Mouse (Mus musculus) limb, embryonic 15.5 days (tissue): Measurements from ENCODE around the gene Rnf103. TPM values are rescaled to one million over a fixed set of nuclear protein-coding genes. Genes with fewer than 3 reads are reported as not detected.
"Not testable (repeated sequence)": the region's sequence is repeated elsewhere in the genome, so short reads cannot be mapped to it uniquely, and the experiment has no call there.

Source experiments
- ATAC-seq: fragments of 200-750 bp; cut with Nextera tagmentation; 2 replicates; pipeline ENCODE4 v1.8.0; 2017; ENCODE audit warnings: low read depth, moderate TSS enrichment; ENCODE audit not compliant: insufficient number of reproducible peaks, low FRiP score, low TSS enrichment
- H3K27ac ChIP-seq: fragments of 300-500 bp; sonication (generic); 2 replicates; pipeline ENCODE4 v1.5.1; 2015; ENCODE audit warnings: moderate library complexity, mild to moderate bottlenecking, inconsistent platforms
- H3K27me3 ChIP-seq: fragments of 300-500 bp; sonication (generic); 2 replicates; pipeline ENCODE4 v1.6.1; 2015; ENCODE audit warnings: inconsistent platforms
- H3K36me3 ChIP-seq: fragments of 300-500 bp; sonication (generic); 2 replicates; pipeline ENCODE4 v1.6.1; 2015; ENCODE audit warnings: inconsistent platforms
- H3K4me1 ChIP-seq: fragments of 300-500 bp; sonication (generic); 2 replicates; pipeline ENCODE4 v1.6.1; 2015; ENCODE audit warnings: inconsistent platforms
- H3K4me2 ChIP-seq: fragments of 300-500 bp; sonication (generic); 2 replicates; pipeline ENCODE4 v1.6.1; 2015; ENCODE audit warnings: mild to moderate bottlenecking, inconsistent platforms
- H3K4me3 ChIP-seq: fragments of 300-500 bp; sonication (generic); 2 replicates; pipeline ENCODE4 v1.5.1; 2015; ENCODE audit warnings: mild to moderate bottlenecking, inconsistent platforms
- H3K9ac ChIP-seq: fragments of 300-500 bp; sonication (generic); 2 replicates; pipeline ENCODE4 v1.6.1; 2015; ENCODE audit warnings: inconsistent platforms
- H3K9me3 ChIP-seq: fragments of 300-500 bp; sonication (generic); 2 replicates; pipeline ENCODE4 v1.6.1; 2016; ENCODE audit warnings: inconsistent platforms
- WGBS: fragments of 180-500 bp; shearing (Covaris S2); methylation state at CpG from one replicate; pipeline ENCODE4 v1.1.7; 2015; 5-methylcytosine and 5-hydroxymethylcytosine counted together
- polyA plus RNA-seq: library from polyadenylated mRNA; unstranded; fragments of >200 nt; fragmentation: Nextera tagmentation; extraction: Ambion mirVana; gene quantifications from 2 replicates; pipeline ENCODE4 v1.2.1, GENCODE M21; 2015

Rnf103 gene
- 13.2 and 16.1 TPM in 2 replicates for polyA plus RNA-seq

- Histone ChIP-seq H3K36me3 (no peaks in the 10 kb centered on the region), H3K9me3 (no peaks in the 10 kb centered on the region), H3K27me3 (no peaks in the 10 kb centered on the region), H3K4me2 (peak within 1 kb of the TSS; percentile 52), H3K4me3 (peak within 1 kb of the TSS; percentile 91), H3K27ac (peak within 1 kb of the TSS; percentile 97), H3K4me1 (peaks cover 15% of the 10 kb centered on the region), H3K9ac (peak within 1 kb of the TSS; percentile 98)
- under 1% methylated on average over 72 of the region's 79 CpGs for WGBS
- ATAC-seq: peak; percentile 99
These were observed at the start of gene Rnf103 for GRCm38 (mm10) chr6:71493675-71494340. Gene Rnf103, plus strand, starts transcription at chr6:71493894.

GRCm38 (mm10) chr6:71444756-71445155 lies 48.9 kb upstream of the Rnf103 start:
- Histone ChIP-seq H3K9ac (no peak overlapping the region), H3K4me3 (no peak overlapping the region), H3K27me3 (no peaks in the 10 kb centered on the region), H3K27ac (no peak overlapping the region), H3K4me1 (peaks cover 7% of the 10 kb centered on the region), H3K36me3 (no peaks in the 10 kb centered on the region), H3K4me2 (no peak overlapping the region), H3K9me3 (no peaks in the 10 kb centered on the region)
- ATAC-seq: no peak
- WGBS: 49% methylated on average over 1 of the region's 1 CpGs

- Histone ChIP-seq H3K27me3 (no peaks in the 10 kb centered on the region), H3K36me3 (no peaks in the 10 kb centered on the region), H3K27ac (no peak overlapping the region), H3K4me1 (peaks cover 7% of the 10 kb centered on the region), H3K9me3 (no peaks in the 10 kb centered on the region), H3K9ac (no peak overlapping the region), H3K4me2 (no peak overlapping the region), H3K4me3 (no peak overlapping the region)
- ATAC-seq: no peak
- 81% methylated on average over 6 of the region's 6 CpGs for WGBS
These were observed 48.1 kb upstream of the Rnf103 start for GRCm38 (mm10) chr6:71445560-71445959.

- 70% methylated on average over 2 of the region's 2 CpGs for WGBS
- H3K9me3 ChIP-seq: no peaks in the 10 kb centered on the region
- H3K4me1 ChIP-seq: no peaks in the 10 kb centered on the region
- no peaks in the 10 kb centered on the region for H3K36me3 ChIP-seq
- no peaks in the 10 kb centered on the region for H3K27me3 ChIP-seq
- no peak overlapping the region for H3K4me2 ChIP-seq
- no peak overlapping the region for H3K27ac ChIP-seq
- no peak overlapping the region for H3K4me3 ChIP-seq
- H3K9ac ChIP-seq: no peak overlapping the region
- no peak for ATAC-seq
These were observed 40.9 kb upstream of the Rnf103 start for GRCm38 (mm10) chr6:71452792-71453191.

GRCm38 (mm10) chr6:71453983-71454739 lies 39.5 kb upstream of the Rnf103 start:
- H3K27ac ChIP-seq, H3K27me3 ChIP-seq, H3K36me3 ChIP-seq, H3K4me3 ChIP-seq, H3K4me2 ChIP-seq, ATAC-seq, H3K9ac ChIP-seq, H3K4me1 ChIP-seq, H3K9me3 ChIP-seq: not testable (repeated sequence)

GRCm38 (mm10) chr6:71457956-71458608 lies 35.6 kb upstream of the Rnf103 start:
- Histone ChIP-seq H3K36me3 (no peaks in the 10 kb centered on the region), H3K4me2 (no peak overlapping the region), H3K27ac (no peak overlapping the region), H3K4me3 (no peak overlapping the region), H3K4me1 (no peaks in the 10 kb centered on the region), H3K27me3 (no peaks in the 10 kb centered on the region), H3K9me3 (no peaks in the 10 kb centered on the region), H3K9ac (no peak overlapping the region)
- 70% methylated on average over 8 of the region's 8 CpGs for WGBS
- no peak for ATAC-seq

GRCm38 (mm10) chr6:71465146-71465545 lies 28.5 kb upstream of the Rnf103 start:
- no peak overlapping the region for H3K4me2 ChIP-seq
- no peak overlapping the region for H3K4me3 ChIP-seq
- H3K36me3 ChIP-seq: no peaks in the 10 kb centered on the region
- WGBS: 91% methylated on average over 3 of the region's 3 CpGs
- H3K4me1 ChIP-seq: no peaks in the 10 kb centered on the region
- H3K9ac ChIP-seq: no peak overlapping the region
- ATAC-seq: no peak
- no peaks in the 10 kb centered on the region for H3K9me3 ChIP-seq
- no peaks in the 10 kb centered on the region for H3K27me3 ChIP-seq
- no peak overlapping the region for H3K27ac ChIP-seq

- no peak overlapping the region for H3K27ac ChIP-seq
- H3K27me3 ChIP-seq: no peaks in the 10 kb centered on the region
- no peaks in the 10 kb centered on the region for H3K9me3 ChIP-seq
- no peaks in the 10 kb centered on the region for H3K4me1 ChIP-seq
- no peak overlapping the region for H3K9ac ChIP-seq
- H3K36me3 ChIP-seq: no peaks in the 10 kb centered on the region
- 80% methylated on average over 4 of the region's 4 CpGs for WGBS
- H3K4me2 ChIP-seq: no peak overlapping the region
- ATAC-seq: no peak
- no peak overlapping the region for H3K4me3 ChIP-seq
These were observed 25.9 kb upstream of the Rnf103 start for GRCm38 (mm10) chr6:71467766-71468165.

- 55% methylated on average over 3 of the region's 3 CpGs for WGBS
- Histone ChIP-seq H3K9ac (no peak overlapping the region), H3K4me1 (no peaks in the 10 kb centered on the region), H3K36me3 (no peaks in the 10 kb centered on the region), H3K27me3 (no peaks in the 10 kb centered on the region), H3K4me2 (no peak overlapping the region), H3K27ac (no peak overlapping the region), H3K4me3 (no peak overlapping the region), H3K9me3 (no peaks in the 10 kb centered on the region)
- ATAC-seq: no peak
These were observed 24.4 kb upstream of the Rnf103 start for GRCm38 (mm10) chr6:71469291-71469690.

GRCm38 (mm10) chr6:71471830-71472520 lies 21.7 kb upstream of the Rnf103 start:
- 60% methylated on average over 4 of the region's 4 CpGs for WGBS
- H3K9me3 ChIP-seq: no peaks in the 10 kb centered on the region
- H3K27me3 ChIP-seq: no peaks in the 10 kb centered on the region
- no peak overlapping the region for H3K27ac ChIP-seq
- H3K4me2 ChIP-seq: no peak overlapping the region
- H3K36me3 ChIP-seq: no peaks in the 10 kb centered on the region
- no peak for ATAC-seq
- H3K4me3 ChIP-seq: no peak overlapping the region
- no peaks in the 10 kb centered on the region for H3K4me1 ChIP-seq
- H3K9ac ChIP-seq: no peak overlapping the region

GRCm38 (mm10) chr6:71472786-71473185 lies 20.9 kb upstream of the Rnf103 start:
- H3K36me3 ChIP-seq: no peaks in the 10 kb centered on the region
- no peak for ATAC-seq

GRCm38 (mm10) chr6:71475604-71476003 lies 18.1 kb upstream of the Rnf103 start:
- H3K9me3 ChIP-seq: no peaks in the 10 kb centered on the region
- H3K36me3 ChIP-seq: no peaks in the 10 kb centered on the region
- no peaks in the 10 kb centered on the region for H3K4me1 ChIP-seq
- H3K27me3 ChIP-seq: no peaks in the 10 kb centered on the region
- H3K4me3 ChIP-seq: no peak overlapping the region
- H3K4me2 ChIP-seq: no peak overlapping the region
- no peak overlapping the region for H3K9ac ChIP-seq
- no peak for ATAC-seq
- WGBS: 83% methylated on average over 3 of the region's 3 CpGs
- H3K27ac ChIP-seq: no peak overlapping the region

More at GRCm38 (mm10) chr6:71472786-71473185, 20.9 kb upstream of the Rnf103 start:
- 78% methylated on average over 1 of the region's 1 CpGs for WGBS
- Histone ChIP-seq H3K4me3 (no peak overlapping the region), H3K4me1 (no peaks in the 10 kb centered on the region), H3K9me3 (no peaks in the 10 kb centered on the region), H3K27ac (no peak overlapping the region), H3K27me3 (no peaks in the 10 kb centered on the region), H3K9ac (no peak overlapping the region), H3K4me2 (no peak overlapping the region)
